Mouse (Mus musculus) testis, postnatal 14 days (tissue): ENCODE measurements around the gene Zfp36.

ENCODE experiments used
- DNase-seq: peaks from one replicate; pipeline ENCODE4 v3.0.0; 2021; ENCODE audit warnings: low spot score

Zfp36 gene

GRCm38 (mm10) chr7:28368276-28368920 lies 11.7 kb downstream of the Zfp36 start:
- no peak for DNase-seq

GRCm38 (mm10) chr7:28367663-28368275 lies 12.3 kb downstream of the Zfp36 start:
- DNase-seq, result no peak

GRCm38 (mm10) chr7:28362441-28363060 lies 17.5 kb downstream of the Zfp36 start:
- DNase-seq, result no peak

- no peak for DNase-seq
These were observed 18.3 kb downstream of the Zfp36 start for GRCm38 (mm10) chr7:28361647-28362341.

GRCm38 (mm10) chr7:28360291-28360690 lies 19.8 kb downstream of the Zfp36 start:
- DNase-seq, result no peak

- no peak for DNase-seq
These were observed 20.2 kb downstream of the Zfp36 start for GRCm38 (mm10) chr7:28359854-28360253.

- no peak for DNase-seq
These were observed 21.6 kb downstream of the Zfp36 start for GRCm38 (mm10) chr7:28358431-28358830.

- DNase-seq, result no peak
These were observed 22.1 kb downstream of the Zfp36 start for GRCm38 (mm10) chr7:28357984-28358383.

GRCm38 (mm10) chr7:28356981-28357380 lies 23.1 kb downstream of the Zfp36 start:
- DNase-seq, result peak; percentile 58

GRCm38 (mm10) chr7:28355221-28355620 lies 24.8 kb downstream of the Zfp36 start:
- DNase-seq, result no peak

GRCm38 (mm10) chr7:28354596-28354995 lies 25.5 kb downstream of the Zfp36 start:
- DNase-seq, result no peak

- DNase-seq, result no peak
These were observed 25.9 kb downstream of the Zfp36 start for GRCm38 (mm10) chr7:28354113-28354581.

- DNase-seq, result no peak
These were observed 26.8 kb downstream of the Zfp36 start for GRCm38 (mm10) chr7:28353267-28353666.

- no peak for DNase-seq
These were observed 28.3 kb downstream of the Zfp36 start for GRCm38 (mm10) chr7:28351676-28352191.

- peak; percentile 98 for DNase-seq
These were observed 29.7 kb downstream of the Zfp36 start, which contains the start of gene Rps16 for GRCm38 (mm10) chr7:28350155-28350883. TSS of gene Rps16 (plus strand) at chr7:28350652.

- no peak for DNase-seq
These were observed 31.5 kb downstream of the Zfp36 start for GRCm38 (mm10) chr7:28348601-28349000.

- DNase-seq, result peak; percentile 49
These were observed 32.3 kb downstream of the Zfp36 start for GRCm38 (mm10) chr7:28347746-28348145.

- DNase-seq, result no peak
These were observed 35.4 kb downstream of the Zfp36 start for GRCm38 (mm10) chr7:28344637-28345036.

GRCm38 (mm10) chr7:28341381-28341780 lies 38.7 kb downstream of the Zfp36 start:
- DNase-seq, result no peak

GRCm38 (mm10) chr7:28339213-28339917 lies 40.7 kb downstream of the Zfp36 start:
- peak; percentile 83 for DNase-seq
